Mouse (Mus musculus) MEL (cell line): ENCODE measurements at regions not wholly inside any gene's neighbourhood (a gene's known extent, or its start where the extent isn't known, plus 50 kb on each side); places are given as distances from the start of the nearest gene placed in this dataset.

ENCODE experiments used
- DNase-seq: peaks from one replicate; pipeline ENCODE4 v3.0.0; 2011; ENCODE audit warnings: low read depth, low spot score
- H3K27ac ChIP-seq: 2 replicates; pipeline ENCODE4 v1.5.1; 2012; ENCODE audit warnings: low read depth, mild to moderate bottlenecking, control low read depth, low read length, moderate library complexity; ENCODE audit not compliant: control insufficient read depth
- H3K27me3 ChIP-seq, 2 experiments: fragments of 150-350 bp in 1 of 2; sonication (generic) in 1 of 2; 2 replicates each; pipeline ENCODE4 v1.6.1; 2012; ENCODE audit warnings: low read length in 2 of 2, mild to moderate bottlenecking in 2 of 2, improper control_type of control experiment in 1 of 2, moderate library complexity in 1 of 2; ENCODE audit not compliant: insufficient read depth in 2 of 2, control insufficient read depth in 1 of 2
- H3K36me3 ChIP-seq, 2 experiments: 2 replicates each; pipeline ENCODE4 v1.6.1; 2012 to 2014; ENCODE audit warnings: low read length in 2 of 2, improper control_type of control experiment in 1 of 2, inconsistent platforms in 1 of 2, mild to moderate bottlenecking in 1 of 2; ENCODE audit not compliant: insufficient read depth in 2 of 2, control insufficient read depth in 1 of 2
- H3K4me1 ChIP-seq, 2 experiments: fragments of 150-350 bp in 1 of 2; sonication (generic) in 1 of 2; 2 replicates each; pipeline ENCODE4 v1.6.1; 2012; ENCODE audit warnings: low read length in 2 of 2, improper control_type of control experiment in 1 of 2, mild to moderate bottlenecking in 1 of 2; ENCODE audit not compliant: insufficient read depth in 2 of 2, control insufficient read depth in 1 of 2
- H3K4me3 ChIP-seq, 2 experiments: fragments of 150-350 bp in 1 of 2; sonication (generic) in 1 of 2; 2 replicates each; pipeline ENCODE4 v1.5.1; 2012; ENCODE audit warnings: low read depth in 2 of 2, low read length in 2 of 2, mild to moderate bottlenecking in 2 of 2, moderate library complexity in 2 of 2, control low read depth in 1 of 2, improper control_type of control experiment in 1 of 2; ENCODE audit not compliant: control insufficient read depth in 1 of 2, insufficient read depth in 1 of 2
- H3K79me2 ChIP-seq: 2 replicates; pipeline ENCODE4 v1.6.1; 2012; ENCODE audit warnings: mild to moderate bottlenecking, low read length, moderate library complexity; ENCODE audit not compliant: control insufficient read depth, poor library complexity, insufficient read depth
- H3K9ac ChIP-seq: 2 replicates; pipeline ENCODE4 v1.6.1; 2012; ENCODE audit warnings: low read depth, mild to moderate bottlenecking, control low read depth, low read length, moderate library complexity; ENCODE audit not compliant: control insufficient read depth, poor library complexity, severe bottlenecking
- H3K9me3 ChIP-seq: fragments of 150-350 bp; sonication (generic); replicated peaks from 2 replicates; pipeline ENCODE4 v1.6.1; 2012; ENCODE audit warnings: mild to moderate bottlenecking, low read length, improper control_type of control experiment, moderate library complexity; ENCODE audit not compliant: insufficient read depth
- CTCF ChIP-seq, 3 experiments: IDR thresholded peaks in 2 of 3; conservative IDR thresholded peaks in 1 of 3; 2 replicates each; pipeline ENCODE4 v1.5.1; 2011 to 2012; ENCODE audit warnings: low read length in 3 of 3, low read depth in 2 of 3, mild to moderate bottlenecking in 2 of 3, improper control_type of control experiment in 1 of 3, inconsistent platforms in 1 of 3, mixed read lengths in 1 of 3, moderate library complexity in 1 of 3; ENCODE audit not compliant: control insufficient read depth in 1 of 3, insufficient read depth in 1 of 3, poor library complexity in 1 of 3, severe bottlenecking in 1 of 3
- E2F4 ChIP-seq: IDR thresholded peaks from 2 replicates; pipeline ENCODE4 v1.6.1; 2011; ENCODE audit warnings: low read depth, low read length, improper control_type of control experiment, borderline replicate concordance
- EP300 ChIP-seq, 2 experiments: IDR thresholded peaks; 2 replicates each; pipeline ENCODE4 v1.6.1; 2011; ENCODE audit warnings: improper control_type of control experiment in 2 of 2, low read length in 2 of 2, low read depth in 1 of 2, mild to moderate bottlenecking in 1 of 2
- GATA1 ChIP-seq: IDR thresholded peaks from 2 replicates; pipeline ENCODE4 v1.6.1; 2011; ENCODE audit warnings: low read depth, low read length, improper control_type of control experiment
- JUND ChIP-seq: IDR thresholded peaks from 2 replicates; pipeline ENCODE4 v1.6.1; 2011; ENCODE audit warnings: low read depth, mild to moderate bottlenecking, improper control_type of control experiment, low read length
- MAX ChIP-seq: IDR thresholded peaks from 2 replicates; pipeline ENCODE4 v1.6.1; 2011; ENCODE audit warnings: low read length, improper control_type of control experiment
- MAZ ChIP-seq: IDR thresholded peaks from 2 replicates; pipeline ENCODE4 v1.6.1; 2012; ENCODE audit warnings: low read depth, mild to moderate bottlenecking, inconsistent platforms, low read length, improper control_type of control experiment
- MYC ChIP-seq: IDR thresholded peaks from 2 replicates; pipeline ENCODE4 v1.6.1; 2011; ENCODE audit warnings: low read depth, mild to moderate bottlenecking, low read length, improper control_type of control experiment, moderate library complexity
- POLR2A ChIP-seq, 2 experiments: IDR thresholded peaks; 2 replicates each; pipeline ENCODE4 v1.6.1; 2011 to 2012; ENCODE audit warnings: low read length in 2 of 2, mild to moderate bottlenecking in 2 of 2, control low read depth in 1 of 2, improper control_type of control experiment in 1 of 2, low read depth in 1 of 2, moderate library complexity in 1 of 2; ENCODE audit not compliant: control insufficient read depth in 1 of 2, insufficient read depth in 1 of 2, poor library complexity in 1 of 2
- POLR2AphosphoS2 ChIP-seq: IDR thresholded peaks from 2 replicates; pipeline ENCODE4 v1.6.1; 2011; ENCODE audit warnings: low read length, improper control_type of control experiment
- RCOR1 ChIP-seq: IDR thresholded peaks from 2 replicates; pipeline ENCODE4 v1.6.1; 2012; ENCODE audit warnings: low read depth, mild to moderate bottlenecking, inconsistent platforms, low read length, improper control_type of control experiment
- SMC3 ChIP-seq: IDR thresholded peaks from 2 replicates; pipeline ENCODE4 v1.6.1; 2011; ENCODE audit warnings: low read depth, low read length, improper control_type of control experiment
- TAL1 ChIP-seq: IDR thresholded peaks from 2 replicates; pipeline ENCODE4 v1.6.1; 2012; ENCODE audit warnings: mild to moderate bottlenecking, inconsistent platforms, low read length, moderate library complexity, mixed read lengths
- TBP ChIP-seq: IDR thresholded peaks from 2 replicates; pipeline ENCODE4 v1.8.0; 2011; ENCODE audit warnings: low read depth, low read length, improper control_type of control experiment
- USF1 ChIP-seq: IDR thresholded peaks from 2 replicates; pipeline ENCODE4 v1.6.1; 2014; ENCODE audit warnings: low read depth, mild to moderate bottlenecking, inconsistent platforms, low read length, improper control_type of control experiment, moderate library complexity
- USF2 ChIP-seq, 2 experiments: IDR thresholded peaks; 2 replicates each; pipeline ENCODE4 v1.6.1; 2011 to 2012; ENCODE audit warnings: improper control_type of control experiment in 2 of 2, low read length in 2 of 2, borderline replicate concordance in 1 of 2, inconsistent platforms in 1 of 2, low read depth in 1 of 2, mild to moderate bottlenecking in 1 of 2; ENCODE audit not compliant: insufficient read depth in 1 of 2
- ZMIZ1 ChIP-seq: IDR thresholded peaks from 2 replicates; pipeline ENCODE4 v1.6.1; 2012; ENCODE audit warnings: low read depth, mild to moderate bottlenecking, inconsistent platforms, low read length, improper control_type of control experiment, moderate library complexity

- no peak for TF ChIP-seq USF1
- no peak for TF ChIP-seq EP300 (IDR thresholded peaks at IDR 0.05; ENCODE audit: low read depth in 1 of 2, low read length in 2 of 2)
- TF ChIP-seq MAX = no peak
- TF ChIP-seq JUND = no peak
- no peak for TF ChIP-seq TAL1
- TF ChIP-seq SMC3 = no peak
- TF ChIP-seq USF2 (IDR thresholded peaks at IDR 0.05; ENCODE audit: borderline replicate concordance in 1 of 2, insufficient read depth in 1 of 2, low read depth in 1 of 2, low read length in 2 of 2) = no peak
- no peak for TF ChIP-seq POLR2AphosphoS2
- no peak for TF ChIP-seq E2F4
- Histone ChIP-seq H3K36me3 (no peaks in the 10 kb centered on the region), H3K9ac (no peak overlapping the region), H3K9me3 (no peaks in the 10 kb centered on the region), H3K79me2 (no peaks in the 10 kb centered on the region), H3K4me1 (no peaks in the 10 kb centered on the region), H3K4me3 (no peak overlapping the region), H3K27me3 (peaks cover 0 to 1% of the 10 kb centered on the region in 2 experiments; a peak in 1 of 4 replicates), H3K27ac (no peak overlapping the region)
- no peak for DNase-seq
These were observed 157.2 kb downstream of the Fam43a start for GRCm38 (mm10) chr16:30756678-30757077.

DNA sequence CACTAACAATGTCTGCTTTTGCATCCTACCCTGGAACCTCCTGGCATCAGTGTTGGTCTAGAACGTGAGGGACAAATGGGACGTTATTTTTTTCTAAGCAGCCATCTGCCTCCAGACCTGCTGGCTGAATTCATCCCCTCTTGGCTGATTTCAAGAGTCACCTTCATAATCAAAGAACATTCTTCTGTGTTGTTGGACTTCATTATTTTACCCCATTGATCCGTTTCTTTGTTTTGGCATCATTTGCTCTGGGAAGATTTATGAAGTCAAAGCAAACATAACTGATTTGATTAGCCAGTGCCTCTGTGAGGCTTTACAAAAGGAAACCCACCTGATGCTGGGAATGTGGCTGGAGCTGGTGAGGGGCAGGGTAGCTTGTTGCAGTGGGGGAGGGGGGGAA is 158.0 kb downstream of the Fam43a start:
- no peak for TF ChIP-seq GATA1
- TF ChIP-seq MAX = no peak
- no peak for TF ChIP-seq MYC
- no peak for TF ChIP-seq SMC3
- no peak for TF ChIP-seq MAZ
- TF ChIP-seq CTCF (IDR thresholded peaks at IDR 0.05 in 2 of 3, conservative IDR thresholded peaks at IDR 0.05 in 1 of 3; ENCODE audit: control insufficient read depth in 1 of 3, insufficient read depth in 1 of 3, low read depth in 2 of 3, low read length in 3 of 3, poor library complexity in 1 of 3, severe bottlenecking in 1 of 3) = no peak
- TF ChIP-seq RCOR1 = no peak
- no peaks in the 10 kb centered on the region for H3K36me3 ChIP-seq
- no peak overlapping the region for H3K4me3 ChIP-seq
- H3K27me3 ChIP-seq = peaks cover 1 to 2% of the 10 kb centered on the region in 2 experiments; a peak in 2 of 4 replicates
- no peak overlapping the region for H3K27ac ChIP-seq
- no peak for DNase-seq
- no peaks in the 10 kb centered on the region for H3K9me3 ChIP-seq
- no peak overlapping the region for H3K9ac ChIP-seq
- H3K4me1 ChIP-seq = no peaks in the 10 kb centered on the region
- H3K79me2 ChIP-seq = no peaks in the 10 kb centered on the region

DNA sequence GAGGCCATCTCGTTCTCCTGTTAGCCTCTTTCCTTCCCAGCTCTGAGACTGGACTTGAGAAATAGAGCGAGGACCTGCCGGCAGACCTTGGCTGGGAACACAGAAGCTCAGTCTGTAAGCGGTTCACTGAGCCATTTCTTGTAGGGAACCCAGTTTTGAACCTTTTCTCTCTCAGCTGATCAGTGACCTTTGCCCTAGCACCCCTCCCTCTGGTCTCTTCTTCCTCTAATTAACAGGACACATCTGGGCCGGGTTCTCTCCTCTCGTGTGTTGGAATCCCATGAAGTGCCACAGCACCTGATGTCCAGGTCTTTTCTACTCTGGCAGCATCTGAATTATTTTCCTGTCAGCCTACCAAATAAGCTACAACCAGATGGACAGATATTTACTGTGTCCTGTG is 158.5 kb downstream of the Fam43a start:
- no peak for DNase-seq
- Histone ChIP-seq H3K9me3 (no peaks in the 10 kb centered on the region), H3K27me3 (peaks cover 1 to 2% of the 10 kb centered on the region in 2 experiments; a peak in 2 of 4 replicates), H3K79me2 (no peaks in the 10 kb centered on the region), H3K36me3 (no peaks in the 10 kb centered on the region), H3K27ac (no peak overlapping the region), H3K4me1 (no peaks in the 10 kb centered on the region), H3K9ac (no peak overlapping the region), H3K4me3 (no peak overlapping the region)
- no peak for TF ChIP-seq TAL1
- TF ChIP-seq TBP = no peak
- no peak for TF ChIP-seq USF1
- no peak for TF ChIP-seq ZMIZ1
- no peak for TF ChIP-seq POLR2A (IDR thresholded peaks at IDR 0.05; ENCODE audit: control insufficient read depth in 1 of 2, insufficient read depth in 1 of 2, low read depth in 1 of 2, low read length in 2 of 2, poor library complexity in 1 of 2)
- TF ChIP-seq RCOR1 = no peak
- no peak for TF ChIP-seq E2F4
